Comparison of ENCODE assay signal across 16 mouse cellular contexts in genomic region chr8:6140090-6140489, GRCm38 (mm10).
"Had no signal": no experiment of that assay in that cellular context is flagged by ENCODE, and none has a peak within 500 bp of the region (broad histone marks: within the 10 kb centered on the region; RNA-seq: fewer than 3 reads in every experiment).

No protein-coding gene starts in this region.

- ATAC-seq: hindbrain, embryonic 16.5 days; inflammation-experienced regulatory T-cells, adult 6 months; intestine, embryonic 15.5 days; intestine, postnatal 0 days had no signal

- DNase-seq: gastrocnemius, postnatal 14 days; heart, adult 11 months; heart, adult 2 months; heart, postnatal 14 days; heart, postnatal 36 days; kidney, adult 18-20 months; kidney, adult 8-10 months; kidney, postnatal 10 days; kidney, postnatal 25 days; kidney, postnatal 4 days; liver; liver, embryonic 13.5 days had no signal
